Mouse (Mus musculus) thymus, postnatal 10 days (tissue): ENCODE measurements around the gene Gm266.

ENCODE experiments used
- DNase-seq, 2 experiments: peaks; one replicate each; pipeline ENCODE4 v3.0.0; 2021; ENCODE audit warnings: low spot score in 2 of 2

The Gm266 gene

GRCm38 (mm10) chr12:111454543-111455280, 30.9 kb downstream of the Gm266 start:
- no peak for DNase-seq

- DNase-seq = no peak
Observed at GRCm38 (mm10) chr12:111454021-111454420, 31.6 kb downstream of the Gm266 start.

GRCm38 (mm10) chr12:111451561-111451960, 34.1 kb downstream of the Gm266 start:
- no peak for DNase-seq

DNA sequence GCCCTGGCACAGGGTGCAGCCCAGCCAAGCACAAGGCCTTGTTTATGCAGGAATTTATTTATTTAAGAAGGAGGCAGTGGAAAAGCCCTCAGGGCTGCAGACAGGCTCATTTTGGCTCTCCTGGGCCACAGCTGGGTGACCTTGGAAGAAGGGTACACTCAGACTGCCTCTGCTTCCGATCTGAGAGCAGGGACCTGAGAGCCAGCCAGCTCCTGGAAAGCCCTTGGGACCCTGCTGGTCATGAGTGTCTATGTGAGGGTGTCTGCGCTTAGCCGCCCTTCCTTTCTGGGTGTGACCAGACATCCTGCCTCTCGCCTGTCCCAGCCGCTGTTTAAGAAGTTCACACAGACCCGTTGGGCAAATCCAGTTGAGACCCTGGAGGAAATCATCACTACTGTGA, 35.3 kb downstream of the Gm266 start:
- no peak for DNase-seq

DNA sequence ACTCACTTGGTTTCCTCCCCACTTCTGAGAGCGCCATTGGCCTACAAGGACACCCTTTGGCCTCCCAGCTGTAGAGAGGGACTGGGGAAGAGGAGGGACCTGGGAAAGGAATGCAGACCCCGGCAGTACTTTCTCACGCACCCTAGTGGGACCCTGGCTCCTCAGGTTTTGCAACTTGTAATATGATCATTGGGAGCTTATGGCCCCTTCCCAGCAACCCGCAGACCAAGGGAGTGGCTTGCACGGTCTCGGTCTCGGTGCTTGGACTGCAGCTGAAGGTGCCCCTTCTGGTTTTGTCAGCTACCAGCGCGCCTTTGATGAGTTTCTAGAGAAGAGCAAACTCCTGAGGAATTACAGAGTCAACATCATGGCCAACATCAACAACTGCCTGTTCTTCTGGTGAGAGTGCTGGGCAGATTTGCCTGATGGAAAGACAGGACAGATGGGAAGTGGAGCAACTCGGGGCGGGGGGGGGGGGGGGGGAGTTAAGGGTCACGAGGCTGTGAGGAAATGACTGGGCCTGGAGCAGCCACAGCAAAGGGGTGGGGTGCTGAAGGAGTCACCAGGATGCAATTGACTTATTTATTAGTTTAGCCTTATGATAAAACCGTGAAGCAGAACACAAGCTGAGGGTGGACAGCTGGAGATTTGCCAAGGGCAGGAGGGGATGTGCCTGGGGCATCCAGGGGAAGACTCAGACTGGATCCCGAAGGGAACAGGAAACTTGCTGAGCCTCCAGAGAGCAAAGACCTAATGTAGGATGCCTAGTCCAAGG, 36.5 kb downstream of the Gm266 start:
- no peak for DNase-seq

- DNase-seq = no peak
Observed at GRCm38 (mm10) chr12:111447898-111448760, 37.5 kb downstream of the Gm266 start.

- DNase-seq = no peak
Observed at GRCm38 (mm10) chr12:111447350-111447749, 38.3 kb downstream of the Gm266 start.

DNA sequence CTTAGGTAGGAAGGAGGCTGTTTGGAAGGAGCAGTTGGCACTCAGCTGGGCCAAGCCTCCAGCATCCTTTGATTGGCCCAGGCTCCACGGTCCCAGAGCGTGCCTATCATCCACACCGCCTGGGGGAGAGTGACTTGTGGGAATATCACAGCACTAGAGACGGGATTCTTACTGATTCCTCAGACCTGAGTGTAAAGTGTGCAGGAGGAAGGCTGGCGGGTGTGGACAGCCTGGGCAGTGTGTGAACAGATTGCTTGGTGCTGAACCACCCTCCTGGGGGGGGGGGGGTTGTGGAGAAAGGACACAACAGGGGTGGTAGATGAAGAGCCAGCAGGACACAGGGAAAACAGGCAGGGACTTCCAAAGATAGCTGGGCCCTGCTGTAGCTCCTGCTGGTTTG, 38.9 kb downstream of the Gm266 start:
- no peak for DNase-seq

DNA sequence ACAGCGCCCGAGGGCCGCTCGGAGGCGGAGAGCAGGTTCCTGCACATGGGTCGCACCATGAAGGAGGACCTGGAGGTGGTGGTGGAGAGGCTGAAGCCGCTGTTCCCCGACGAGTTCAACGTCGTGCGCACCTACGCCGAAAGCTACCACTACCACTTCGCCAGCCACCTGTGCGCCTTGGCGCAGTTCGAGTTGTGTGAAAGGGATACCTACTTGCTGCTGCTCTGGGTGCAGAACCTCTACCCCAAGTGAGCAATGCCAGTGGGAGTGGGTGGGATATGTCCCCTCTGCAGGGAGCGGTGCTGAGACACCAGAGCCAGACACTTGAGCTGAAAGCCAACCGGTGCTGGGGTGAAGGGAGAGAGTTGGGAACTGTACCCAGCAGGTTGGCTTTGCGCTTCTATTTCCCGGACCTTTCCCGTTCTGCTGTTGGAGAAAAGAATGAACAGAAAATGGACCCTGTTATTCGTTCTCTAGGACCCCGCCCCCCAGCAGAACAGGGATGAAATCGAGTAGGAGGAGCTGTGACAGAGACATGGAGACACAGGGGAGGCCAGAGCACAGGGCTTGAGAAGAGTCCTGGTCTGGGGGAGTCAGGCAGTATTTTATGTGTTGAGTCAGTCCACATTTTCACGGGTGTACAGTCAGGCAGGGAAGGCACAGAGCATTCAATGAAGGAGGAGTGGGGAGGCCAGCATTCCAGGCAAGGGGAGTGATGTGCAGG, 39.6 kb downstream of the Gm266 start:
- DNase-seq = no peak

DNA sequence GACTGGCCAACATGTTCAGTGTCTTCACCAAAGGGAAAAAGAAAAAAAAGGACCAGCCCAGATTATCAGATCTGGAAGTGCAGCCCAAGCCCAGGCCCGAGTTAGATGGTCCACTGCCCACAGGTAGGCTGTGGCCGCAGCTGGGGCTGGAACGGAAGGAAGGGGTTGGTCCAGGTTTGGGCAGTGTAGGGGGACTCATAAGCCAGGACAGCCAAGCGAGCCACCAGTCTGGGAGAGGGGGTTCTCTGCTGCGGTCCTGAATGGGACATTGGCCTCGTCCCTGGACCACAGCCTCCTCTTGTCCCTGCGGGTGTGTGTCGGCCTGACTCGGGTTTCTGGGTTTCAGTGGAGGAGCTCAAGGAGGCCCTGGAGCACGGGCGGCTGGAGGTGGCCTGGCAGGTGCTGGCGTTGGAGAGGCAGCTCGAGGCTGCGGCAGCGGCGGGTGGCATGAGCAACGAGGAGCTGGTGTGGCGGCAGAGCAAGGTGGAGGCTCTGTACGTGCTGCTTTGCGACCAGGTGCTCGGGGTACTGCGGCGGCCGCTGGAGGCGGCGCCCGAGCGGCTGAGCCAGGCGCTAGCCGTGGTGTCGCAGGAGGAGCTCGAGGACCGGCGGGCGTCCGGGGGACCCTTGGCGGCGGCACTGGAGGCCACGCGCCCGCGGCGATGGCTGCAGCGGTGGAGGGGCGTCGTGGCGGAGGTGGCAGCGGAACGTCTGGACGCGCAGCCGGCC, 40.3 kb downstream of the Gm266 start:
- DNase-seq = no peak

- DNase-seq = no peak
Observed at GRCm38 (mm10) chr12:111443921-111444831, 41.4 kb downstream of the Gm266 start.

- DNase-seq = no peak
Observed at GRCm38 (mm10) chr12:111443011-111443870, 42.4 kb downstream of the Gm266 start.

DNA sequence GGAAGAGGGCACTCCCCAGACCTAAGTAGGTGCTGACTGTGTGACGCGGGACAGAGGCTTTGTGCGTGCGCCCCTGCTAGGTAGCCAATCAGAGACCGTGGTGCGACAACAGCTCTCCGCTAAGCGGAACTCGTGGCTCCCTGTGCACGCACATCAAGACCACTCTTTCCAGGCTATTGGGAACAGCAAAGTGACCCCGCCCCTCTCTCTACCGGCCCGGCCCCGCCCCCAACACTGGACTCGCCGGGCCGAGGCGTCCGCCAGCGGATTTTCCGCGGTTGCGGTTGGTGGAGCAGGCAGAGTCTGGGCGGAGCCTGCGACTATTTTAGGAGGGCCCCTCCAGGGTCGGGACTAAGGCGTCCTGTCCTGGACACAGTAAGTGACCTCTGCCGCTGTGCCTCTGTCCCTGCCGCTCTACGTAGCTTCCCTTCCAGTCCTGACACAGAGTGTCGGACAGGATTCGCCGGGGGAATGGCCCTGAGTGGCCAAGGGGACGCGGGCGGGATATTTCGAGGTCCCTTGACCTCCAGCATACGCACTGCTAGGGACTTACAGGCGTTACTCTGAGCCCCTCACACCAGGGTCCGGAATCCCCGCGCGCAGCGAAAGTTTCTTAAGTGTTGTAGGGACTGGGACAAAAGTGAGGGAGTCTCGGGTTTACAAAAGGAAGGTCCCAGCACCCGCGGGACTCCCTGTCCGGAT, 43.2 kb downstream of the Gm266 start, which contains the start of gene Tnfaip2:
Gene Tnfaip2 (plus strand): TSS at position 161 of the 702 bp plus-strand sequence.
- no peak for DNase-seq

DNA sequence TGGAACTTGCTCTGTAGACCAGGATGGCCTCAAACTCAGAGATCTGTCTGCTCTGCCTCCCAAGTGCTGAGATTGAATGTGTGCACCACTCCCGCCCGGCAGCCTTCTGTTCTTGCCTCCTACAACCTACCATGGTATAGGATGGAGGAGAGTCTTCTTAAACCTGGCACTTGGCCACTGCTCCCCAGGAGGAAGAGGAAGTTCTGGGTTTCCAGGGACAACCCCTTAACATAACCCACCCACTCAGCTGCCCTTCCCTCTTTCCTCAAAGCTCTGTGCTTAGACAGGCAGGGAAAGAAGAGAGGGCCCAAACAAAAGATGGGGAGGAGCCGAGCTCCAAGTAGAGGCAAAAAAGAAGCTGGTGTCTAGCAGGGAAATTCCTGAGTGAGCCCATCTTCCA, 44.1 kb downstream of the Gm266 start:
- DNase-seq = no peak

GRCm38 (mm10) chr12:111440701-111441373, 44.8 kb downstream of the Gm266 start:
- DNase-seq = no peak

DNA sequence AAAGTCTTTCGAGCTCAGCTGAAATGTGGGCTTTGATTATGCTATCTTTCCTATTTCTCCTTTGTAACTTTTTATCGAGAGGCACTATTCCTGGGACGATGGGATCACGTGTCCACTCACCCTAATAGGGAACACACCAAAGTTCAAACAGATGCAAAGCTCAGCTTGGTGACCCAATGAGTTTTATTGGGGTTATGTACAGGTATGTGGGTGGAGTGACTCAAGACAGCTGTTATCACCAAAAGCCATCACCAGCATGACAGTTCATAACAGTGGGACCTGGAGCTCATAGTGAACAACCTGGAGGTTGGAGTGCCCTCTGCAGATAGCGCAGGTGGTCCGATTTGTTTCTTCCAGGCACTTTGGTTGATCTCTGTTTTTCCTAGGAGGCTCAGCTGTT, 46.8 kb downstream of the Gm266 start:
- DNase-seq = no peak

- no peak for DNase-seq
Observed at GRCm38 (mm10) chr12:111437222-111437900, 48.3 kb downstream of the Gm266 start.
